Mouse (Mus musculus) liver, embryonic 13.5 days (tissue): ENCODE measurements around the gene Cacna1b. TPM values are rescaled to one million over a fixed set of nuclear protein-coding genes. Genes with fewer than 3 reads are reported as not detected.

ENCODE experiments used
- ATAC-seq: fragments of 200-750 bp; cut with Nextera tagmentation; 2 replicates; pipeline ENCODE4 v1.8.0; 2017; ENCODE audit warnings: low read depth, mild to moderate bottlenecking, moderate number of reproducible peaks, moderate library complexity
- DNase-seq: peaks from one replicate; pipeline ENCODE4 v3.0.0; 2022
- H3K27ac ChIP-seq: fragments of 300-500 bp; sonication (generic); 2 replicates; pipeline ENCODE4 v1.5.1; 2015; ENCODE audit warnings: moderate library complexity, mild to moderate bottlenecking, inconsistent platforms
- H3K27me3 ChIP-seq: fragments of 300-500 bp; sonication (generic); 2 replicates; pipeline ENCODE4 v1.6.1; 2015; ENCODE audit warnings: mild to moderate bottlenecking, inconsistent platforms
- H3K36me3 ChIP-seq: fragments of 300-500 bp; sonication (generic); 2 replicates; pipeline ENCODE4 v1.6.1; 2015; ENCODE audit warnings: mild to moderate bottlenecking, inconsistent platforms
- H3K4me1 ChIP-seq: fragments of 300-500 bp; sonication (generic); replicated peaks from 2 replicates; pipeline ENCODE4 v1.6.1; 2015; ENCODE audit warnings: inconsistent platforms
- H3K4me2 ChIP-seq: fragments of 300-500 bp; sonication (generic); 2 replicates; pipeline ENCODE4 v1.6.1; 2015; ENCODE audit warnings: inconsistent platforms, mild to moderate bottlenecking, moderate library complexity
- H3K4me3 ChIP-seq: fragments of 300-500 bp; sonication (generic); replicated peaks from 2 replicates; pipeline ENCODE4 v1.5.1; 2015; ENCODE audit warnings: mild to moderate bottlenecking, inconsistent platforms
- H3K9ac ChIP-seq: fragments of 300-500 bp; sonication (generic); 2 replicates; pipeline ENCODE4 v1.6.1; 2015; ENCODE audit warnings: mild to moderate bottlenecking, inconsistent platforms
- H3K9me3 ChIP-seq: fragments of 300-500 bp; sonication (generic); replicated peaks from 2 replicates; pipeline ENCODE4 v1.6.1; 2016; ENCODE audit warnings: inconsistent platforms
- WGBS: fragments of 180-500 bp; shearing (Covaris S2); methylation state at CpG from one replicate; pipeline ENCODE4 v1.1.7; 2015; ENCODE audit not compliant: insufficient replicate concordance; 5-methylcytosine and 5-hydroxymethylcytosine counted together
- polyA plus RNA-seq: library from polyadenylated mRNA; unstranded; fragments of >200 nt; fragmentation: Nextera tagmentation; extraction: Ambion mirVana; gene quantifications from 2 replicates; pipeline ENCODE4 v1.2.1, GENCODE M21; 2015

The Cacna1b gene
- polyA plus RNA-seq, 1 experiment from 2014 or later: 0.03 TPM

- Histone ChIP-seq H3K36me3 (no peaks in the 10 kb centered on the region), H3K27ac (no peak overlapping the region), H3K4me3 (no peak overlapping the region), H3K27me3 (no peaks in the 10 kb centered on the region), H3K9me3 (no peaks in the 10 kb centered on the region), H3K9ac (no peak overlapping the region), H3K4me2 (no peak overlapping the region), H3K4me1 (no peaks in the 10 kb centered on the region)
- no peak for DNase-seq
- 66% methylated on average over 7 of the region's 7 CpGs for WGBS
- no peak for ATAC-seq
Observed at GRCm38 (mm10) chr2:24642834-24643233, 120.1 kb downstream of the Cacna1b start.

GRCm38 (mm10) chr2:24638102-24638954 lies 124.6 kb downstream of the Cacna1b start:
- WGBS: 71% methylated on average over 14 of the region's 14 CpGs
- Histone ChIP-seq H3K4me2 (no peak overlapping the region), H3K9me3 (no peaks in the 10 kb centered on the region), H3K27ac (no peak overlapping the region), H3K4me1 (no peaks in the 10 kb centered on the region), H3K27me3 (no peaks in the 10 kb centered on the region), H3K4me3 (no peak overlapping the region), H3K36me3 (no peaks in the 10 kb centered on the region), H3K9ac (no peak overlapping the region)
- no peak for ATAC-seq
- no peak for DNase-seq

GRCm38 (mm10) chr2:24633645-24634044 lies 129.3 kb downstream of the Cacna1b start:
- no peak for DNase-seq
- Histone ChIP-seq H3K27ac (no peak overlapping the region), H3K4me2 (no peak overlapping the region), H3K36me3 (no peaks in the 10 kb centered on the region), H3K9ac (no peak overlapping the region), H3K4me1 (no peaks in the 10 kb centered on the region; the same call in 1 of the 2 replicates), H3K9me3 (no peaks in the 10 kb centered on the region), H3K27me3 (no peaks in the 10 kb centered on the region), H3K4me3 (no peak overlapping the region)
- ATAC-seq: no peak
- 61% methylated on average over 6 of the region's 6 CpGs for WGBS

GRCm38 (mm10) chr2:24617141-24617540 lies 145.8 kb downstream of the Cacna1b start:
- no peaks in the 10 kb centered on the region for H3K27me3 ChIP-seq
- ATAC-seq: no peak
- no peak overlapping the region for H3K27ac ChIP-seq
- H3K4me3 ChIP-seq: no peak overlapping the region
- H3K4me1 ChIP-seq: no peaks in the 10 kb centered on the region
- H3K4me2 ChIP-seq: no peak overlapping the region
- H3K9me3 ChIP-seq: no peaks in the 10 kb centered on the region
- DNase-seq: no peak
- no peaks in the 10 kb centered on the region for H3K36me3 ChIP-seq
- no peak overlapping the region for H3K9ac ChIP-seq
- WGBS: 51% methylated on average over 4 of the region's 4 CpGs

- Histone ChIP-seq H3K27me3 (peaks cover 10% of the 10 kb centered on the region), H3K27ac (no peak overlapping the region), H3K4me2 (no peak overlapping the region), H3K36me3 (no peaks in the 10 kb centered on the region), H3K9ac (no peak overlapping the region), H3K4me1 (no peaks in the 10 kb centered on the region), H3K9me3 (no peaks in the 10 kb centered on the region), H3K4me3 (no peak overlapping the region)
- DNase-seq: no peak
- WGBS: 50% methylated on average over 7 of the region's 7 CpGs
- ATAC-seq: no peak
Observed at GRCm38 (mm10) chr2:24609789-24610188, 153.2 kb downstream of the Cacna1b start.

GRCm38 (mm10) chr2:24608765-24609138 lies 154.2 kb downstream of the Cacna1b start:
- no peak overlapping the region for H3K4me3 ChIP-seq
- no peak overlapping the region for H3K9ac ChIP-seq
- ATAC-seq (no peak), DNase-seq (no peak)
- 20% methylated on average over 7 of the region's 7 CpGs for WGBS
- H3K4me2 ChIP-seq: no peak overlapping the region
- no peak overlapping the region for H3K27ac ChIP-seq
- H3K27me3 ChIP-seq: peaks cover 10% of the 10 kb centered on the region
- H3K36me3 ChIP-seq: no peaks in the 10 kb centered on the region
- no peaks in the 10 kb centered on the region for H3K9me3 ChIP-seq
- H3K4me1 ChIP-seq: no peaks in the 10 kb centered on the region

- DNase-seq: no peak
- Histone ChIP-seq H3K27me3 (peaks cover 10% of the 10 kb centered on the region), H3K4me2 (no peak overlapping the region), H3K9ac (no peak overlapping the region), H3K9me3 (no peaks in the 10 kb centered on the region), H3K27ac (no peak overlapping the region), H3K4me3 (no peak overlapping the region), H3K4me1 (no peaks in the 10 kb centered on the region), H3K36me3 (no peaks in the 10 kb centered on the region)
- WGBS: 23% methylated on average over 13 of the region's 13 CpGs
- no peak for ATAC-seq
Observed at GRCm38 (mm10) chr2:24607905-24608764, 154.8 kb downstream of the Cacna1b start.

- ATAC-seq: no peak
- DNase-seq: no peak
- Histone ChIP-seq H3K9ac (no peak overlapping the region), H3K4me2 (no peak overlapping the region), H3K27me3 (peaks cover 10% of the 10 kb centered on the region), H3K9me3 (no peaks in the 10 kb centered on the region), H3K4me1 (no peaks in the 10 kb centered on the region), H3K36me3 (no peaks in the 10 kb centered on the region), H3K27ac (no peak overlapping the region), H3K4me3 (no peak overlapping the region)
- 73% methylated on average over 15 of the region's 15 CpGs for WGBS
Observed at GRCm38 (mm10) chr2:24606531-24606930, 156.4 kb downstream of the Cacna1b start.

GRCm38 (mm10) chr2:24605096-24605495 lies 157.9 kb downstream of the Cacna1b start:
- ATAC-seq (no peak), DNase-seq (no peak)
- no peaks in the 10 kb centered on the region for H3K9me3 ChIP-seq
- no peaks in the 10 kb centered on the region for H3K36me3 ChIP-seq
- no peak overlapping the region for H3K4me3 ChIP-seq
- no peaks in the 10 kb centered on the region for H3K4me1 ChIP-seq
- no peak overlapping the region for H3K27ac ChIP-seq
- peaks cover 10% of the 10 kb centered on the region for H3K27me3 ChIP-seq
- H3K4me2 ChIP-seq: no peak overlapping the region
- no peak overlapping the region for H3K9ac ChIP-seq
- 22% methylated on average over 4 of the region's 4 CpGs for WGBS

GRCm38 (mm10) chr2:24589426-24589825 lies 173.5 kb downstream of the Cacna1b start:
- H3K9me3 ChIP-seq: no peaks in the 10 kb centered on the region
- ATAC-seq: no peak
- H3K4me1 ChIP-seq: no peaks in the 10 kb centered on the region
- no peaks in the 10 kb centered on the region for H3K36me3 ChIP-seq
- DNase-seq: no peak
- no peak overlapping the region for H3K9ac ChIP-seq
- H3K4me3 ChIP-seq: no peak overlapping the region
- 65% methylated on average over 4 of the region's 4 CpGs for WGBS
- no peak overlapping the region for H3K4me2 ChIP-seq
- no peak overlapping the region for H3K27ac ChIP-seq
- no peaks in the 10 kb centered on the region for H3K27me3 ChIP-seq

- ATAC-seq (no peak), DNase-seq (no peak)
- Histone ChIP-seq H3K4me2 (no peak overlapping the region), H3K27ac (no peak overlapping the region), H3K9me3 (no peaks in the 10 kb centered on the region), H3K9ac (no peak overlapping the region), H3K4me3 (no peak overlapping the region), H3K4me1 (no peaks in the 10 kb centered on the region), H3K36me3 (no peaks in the 10 kb centered on the region), H3K27me3 (no peaks in the 10 kb centered on the region)
Observed at GRCm38 (mm10) chr2:24587999-24588398, 175.0 kb downstream of the Cacna1b start.
